Mouse (Mus musculus): ENCODE data around the gene Cdc40. TPM values are rescaled to one million over a fixed set of nuclear protein-coding genes. Genes with fewer than 3 reads are reported as not detected.

Cdc40 gene
- total and polyA plus RNA-seq, 2 experiments from 2014 or later: 18.0 to 19.0 TPM

DNA sequence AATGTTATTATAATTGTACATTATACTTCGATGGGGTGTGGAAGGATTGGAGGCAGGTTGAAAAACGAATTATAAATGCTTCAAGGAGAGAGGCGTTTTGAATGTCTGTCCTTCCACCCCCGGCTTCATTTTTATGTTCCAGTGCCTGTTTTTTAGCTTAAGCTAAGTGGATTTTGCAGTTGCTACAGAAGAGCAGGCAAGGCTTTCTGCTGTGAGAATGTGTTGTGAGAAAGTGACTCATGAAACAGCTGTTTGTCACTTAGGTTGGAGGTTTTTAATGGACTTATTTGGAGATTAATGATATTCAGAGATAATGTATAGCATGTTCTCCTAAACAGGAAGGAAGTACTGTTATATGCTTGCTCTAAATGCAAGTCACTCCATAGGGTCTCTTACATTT is 6.0 kb upstream of the Cdc40 start:
- no peak overlapping the region for H3K9ac ChIP-seq (replicated peaks; ENCODE audit: low read depth, low read length)
- whole genome bisulfite sequencing: 71% methylated on average over 4 of the region's 4 CpGs
- no peak overlapping the region for H3K27ac ChIP-seq (ENCODE audit: low read depth)
- H3K36me3 ChIP-seq (replicated peaks; ENCODE audit: control insufficient read depth, insufficient read depth, low read length): no peaks in the 10 kb centered on the region
- no peak for ATAC-seq (ENCODE audit: insufficient read depth, low read depth)
- H3K4me2 ChIP-seq (ENCODE audit: low read depth, low read length): no peak overlapping the region
- no peaks in the 10 kb centered on the region for H3K27me3 ChIP-seq (ENCODE audit: control insufficient read depth, insufficient read depth, low read length)
- no peaks in the 10 kb centered on the region for H3K4me1 ChIP-seq (ENCODE audit: control insufficient read depth, insufficient read depth)
- H3K4me3 ChIP-seq (ENCODE audit: low read depth, low read length): no peak overlapping the region
- TF ChIP-seq CTCF (IDR thresholded peaks at IDR 0.05; ENCODE audit: low read depth) (no peak), EP300 (IDR thresholded peaks at IDR 0.05; ENCODE audit: low read depth) (no peak)
- DNase-seq (ENCODE audit: low spot score): no peak
- no peaks in the 10 kb centered on the region for H3K9me3 ChIP-seq (replicated peaks; ENCODE audit: control insufficient read depth, low read length)

DNA sequence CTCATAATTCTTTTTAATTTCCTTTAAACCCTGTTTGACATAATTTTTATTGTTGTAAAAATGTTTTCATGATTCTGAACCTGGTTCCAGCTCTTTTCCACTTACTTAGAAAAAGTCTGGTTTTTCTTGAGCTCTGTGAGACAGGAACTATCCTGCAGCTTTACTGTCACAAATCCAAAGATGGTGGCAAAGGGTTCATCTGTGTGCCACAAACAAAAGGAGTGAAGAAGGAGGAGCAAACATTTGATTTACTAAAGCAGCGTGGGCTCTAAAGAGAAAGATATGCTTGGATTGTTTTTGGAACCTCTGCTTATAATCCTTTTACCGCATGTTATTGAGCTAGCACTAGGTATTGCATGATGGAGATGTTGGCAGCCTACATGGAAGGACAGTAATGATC is 4.2 kb upstream of the Cdc40 start:
- ATAC-seq (ENCODE audit: insufficient read depth, low read depth) (no peak), DNase-seq (ENCODE audit: low spot score) (no peak)
- no peak overlapping the region for H3K9ac ChIP-seq (replicated peaks; ENCODE audit: low read depth, low read length)
- H3K4me3 ChIP-seq (ENCODE audit: low read depth, low read length): no peak overlapping the region
- H3K27me3 ChIP-seq (ENCODE audit: control insufficient read depth, insufficient read depth, low read length): no peaks in the 10 kb centered on the region
- no peaks in the 10 kb centered on the region for H3K36me3 ChIP-seq (replicated peaks; ENCODE audit: control insufficient read depth, insufficient read depth, low read length)
- no peaks in the 10 kb centered on the region for H3K9me3 ChIP-seq (replicated peaks; ENCODE audit: control insufficient read depth, low read length)
- H3K27ac ChIP-seq (ENCODE audit: low read depth): no peak overlapping the region
- no peaks in the 10 kb centered on the region for H3K4me1 ChIP-seq (ENCODE audit: control insufficient read depth, insufficient read depth)
- TF ChIP-seq EP300 (IDR thresholded peaks at IDR 0.05; ENCODE audit: low read depth) (no peak), CTCF (IDR thresholded peaks at IDR 0.05; ENCODE audit: low read depth) (no peak)
- no peak overlapping the region for H3K4me2 ChIP-seq (ENCODE audit: low read depth, low read length)
- WGBS: 81% methylated on average over 2 of the region's 2 CpGs

DNA sequence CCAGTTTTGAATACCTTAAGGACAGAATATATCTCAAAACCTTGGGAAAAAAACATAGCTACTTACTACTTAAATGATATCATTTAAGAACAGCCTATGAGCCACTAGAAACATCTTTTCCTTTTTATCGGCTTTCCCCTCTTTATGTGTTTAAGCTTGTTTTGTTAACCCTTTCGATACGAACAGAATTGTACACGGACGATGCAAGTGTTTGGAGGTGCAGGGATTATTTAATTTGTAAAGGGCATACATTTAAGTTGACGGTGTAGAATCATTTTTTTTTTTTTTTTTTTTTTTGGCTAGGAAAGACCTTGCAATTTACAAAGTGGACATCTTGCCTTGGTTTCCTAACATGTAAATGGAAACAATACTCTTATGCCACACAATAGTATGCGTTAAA is 2.3 kb upstream of the Cdc40 start:
- Histone ChIP-seq H3K36me3 (replicated peaks; ENCODE audit: control insufficient read depth, insufficient read depth, low read length) (no peaks in the 10 kb centered on the region), H3K9ac (replicated peaks; ENCODE audit: low read depth, low read length) (no peak overlapping the region), H3K27me3 (ENCODE audit: control insufficient read depth, insufficient read depth, low read length) (no peaks in the 10 kb centered on the region), H3K4me1 (ENCODE audit: control insufficient read depth, insufficient read depth) (peaks cover 8% of the 10 kb centered on the region), H3K4me2 (ENCODE audit: low read depth, low read length) (no peak overlapping the region), H3K27ac (ENCODE audit: low read depth) (no peak overlapping the region), H3K9me3 (replicated peaks; ENCODE audit: control insufficient read depth, low read length) (no peaks in the 10 kb centered on the region), H3K4me3 (ENCODE audit: low read depth, low read length) (no peak overlapping the region)
- DNase-seq (ENCODE audit: low spot score): no peak
- TF ChIP-seq CTCF (IDR thresholded peaks at IDR 0.05; ENCODE audit: low read depth) (no peak), EP300 (IDR thresholded peaks at IDR 0.05; ENCODE audit: low read depth) (no peak)
- WGBS: 87% methylated on average over 7 of the region's 7 CpGs
- ATAC-seq (ENCODE audit: insufficient read depth, low read depth): no peak

DNA sequence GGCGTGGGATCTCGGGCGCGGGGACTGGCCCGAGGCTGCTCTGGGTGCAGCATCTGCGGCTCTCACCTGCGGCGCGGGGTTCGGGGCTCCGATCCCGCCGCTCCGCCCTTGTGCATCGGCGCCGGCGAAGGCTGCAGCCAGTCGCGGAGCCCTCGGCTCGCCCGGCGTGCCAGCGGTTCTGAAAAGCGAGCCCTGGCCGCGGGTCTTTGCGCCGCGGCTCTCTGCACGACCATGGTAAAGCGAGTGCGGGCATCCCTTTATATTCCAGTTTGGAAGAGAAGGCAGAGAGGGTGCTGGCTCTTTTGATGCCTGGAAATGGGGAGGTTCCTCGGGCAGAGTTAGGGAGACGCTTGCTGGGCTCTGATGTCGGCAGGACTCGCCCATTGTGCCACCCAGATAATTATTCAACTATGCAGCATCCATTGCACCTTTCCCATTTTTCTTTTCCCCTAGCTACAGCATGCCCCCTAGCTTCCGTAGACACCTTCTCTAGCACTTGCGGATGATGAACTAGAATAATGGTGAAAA is 1.2 kb upstream of the Cdc40 start:
- H3K27ac ChIP-seq (ENCODE audit: low read depth): peak overlapping the region; percentile 86; the same call in 1 of the 2 replicates
- peak; percentile 46 for DNase-seq (ENCODE audit: low spot score)
- peaks cover 11% of the 10 kb centered on the region for H3K4me1 ChIP-seq (ENCODE audit: control insufficient read depth, insufficient read depth)
- peak; percentile 81 for TF ChIP-seq CTCF (IDR thresholded peaks at IDR 0.05; ENCODE audit: low read depth)
- no peak for TF ChIP-seq EP300 (IDR thresholded peaks at IDR 0.05; ENCODE audit: low read depth)
- no peaks in the 10 kb centered on the region for H3K36me3 ChIP-seq (replicated peaks; ENCODE audit: control insufficient read depth, insufficient read depth, low read length)
- H3K27me3 ChIP-seq (ENCODE audit: control insufficient read depth, insufficient read depth, low read length): no peaks in the 10 kb centered on the region
- WGBS: under 1% methylated on average over 34 of the region's 40 CpGs
- H3K4me2 ChIP-seq (ENCODE audit: low read depth, low read length): peak overlapping the region; percentile 99
- no peaks in the 10 kb centered on the region for H3K9me3 ChIP-seq (replicated peaks; ENCODE audit: control insufficient read depth, low read length)
- ATAC-seq (ENCODE audit: insufficient read depth, low read depth): no peak; the same call in 1 of the 2 replicates
- H3K9ac ChIP-seq (replicated peaks; ENCODE audit: low read depth, low read length): peak overlapping the region; percentile 63
- H3K4me3 ChIP-seq (ENCODE audit: low read depth, low read length): peak overlapping the region; percentile 76

DNA sequence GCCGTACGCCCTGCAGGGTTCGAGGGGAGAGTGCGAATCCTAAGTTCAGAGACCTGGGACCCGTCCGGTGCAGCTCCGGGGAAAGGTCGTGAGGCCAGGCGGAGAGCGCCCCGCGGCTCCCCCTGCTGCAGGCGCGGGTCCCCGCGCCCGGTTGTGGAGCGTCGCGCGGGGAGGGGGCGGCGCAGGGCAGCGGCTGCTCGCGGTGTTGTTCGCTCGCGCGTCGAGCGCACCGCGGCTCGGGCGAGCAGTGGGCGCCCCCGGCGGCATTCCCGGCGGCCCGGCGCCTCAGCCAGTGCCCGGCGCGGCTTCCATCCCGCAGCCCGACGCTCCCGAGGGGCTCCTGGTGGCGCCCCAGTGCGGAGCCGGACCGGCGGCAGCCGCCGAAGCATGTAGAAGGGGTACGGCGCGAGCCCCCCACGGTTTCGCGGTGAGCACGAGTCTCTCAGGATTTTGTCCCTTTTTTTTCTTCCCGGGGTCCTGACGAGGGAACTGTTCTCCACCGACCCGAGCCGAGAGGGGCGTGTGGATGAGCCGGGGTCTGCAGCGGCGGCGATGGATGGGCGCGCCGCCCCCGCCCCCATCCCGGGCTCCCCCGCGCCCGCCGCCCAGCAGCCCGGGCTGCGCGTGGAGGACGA is 650 bp upstream of the Cdc40 start:
- H3K4me1 ChIP-seq (ENCODE audit: control insufficient read depth, insufficient read depth): peaks cover 15% of the 10 kb centered on the region
- peak overlapping the region; percentile 76 for H3K4me3 ChIP-seq (ENCODE audit: low read depth, low read length)
- no peak for TF ChIP-seq CTCF (IDR thresholded peaks at IDR 0.05; ENCODE audit: low read depth)
- no peaks in the 10 kb centered on the region for H3K27me3 ChIP-seq (ENCODE audit: control insufficient read depth, insufficient read depth, low read length)
- peak overlapping the region; percentile 86 for H3K27ac ChIP-seq (ENCODE audit: low read depth)
- H3K9me3 ChIP-seq (replicated peaks; ENCODE audit: control insufficient read depth, low read length): no peaks in the 10 kb centered on the region
- peak overlapping the region; percentile 63 for H3K9ac ChIP-seq (replicated peaks; ENCODE audit: low read depth, low read length)
- ATAC-seq (ENCODE audit: insufficient read depth, low read depth) (peak; percentile 79), DNase-seq (ENCODE audit: low spot score) (peak; percentile 67)
- H3K36me3 ChIP-seq (replicated peaks; ENCODE audit: control insufficient read depth, insufficient read depth, low read length): no peaks in the 10 kb centered on the region
- H3K4me2 ChIP-seq (ENCODE audit: low read depth, low read length): peak overlapping the region; percentile 99
- under 1% methylated on average over 72 of the region's 87 CpGs for WGBS

DNA sequence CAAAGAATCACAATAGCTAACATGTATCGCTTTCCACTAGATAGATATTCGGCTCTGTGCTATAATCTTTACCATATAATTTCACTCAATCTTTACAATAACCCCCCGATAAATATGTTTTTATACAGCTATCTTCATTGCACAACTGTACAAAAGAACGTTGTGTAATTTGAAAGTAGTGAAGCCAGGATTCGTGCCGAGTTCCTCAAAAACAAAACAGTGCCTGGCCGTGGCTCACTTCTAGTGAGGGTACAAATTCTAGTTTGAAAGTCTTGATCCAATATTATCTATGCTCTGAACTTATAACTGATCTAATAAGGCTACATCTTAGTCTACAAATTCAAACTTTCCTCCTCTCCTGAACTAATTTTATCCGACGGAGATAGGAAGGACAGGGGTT is 778 bp downstream of the Cdc40 start:
- Histone ChIP-seq H3K27ac (ENCODE audit: low read depth) (peak overlapping the region; percentile 69), H3K4me1 (ENCODE audit: control insufficient read depth, insufficient read depth) (peaks cover 20% of the 10 kb centered on the region), H3K27me3 (ENCODE audit: control insufficient read depth, insufficient read depth, low read length) (no peaks in the 10 kb centered on the region), H3K4me2 (ENCODE audit: low read depth, low read length) (peak overlapping the region; percentile 99), H3K4me3 (ENCODE audit: low read depth, low read length) (peak overlapping the region; percentile 76), H3K9me3 (replicated peaks; ENCODE audit: control insufficient read depth, low read length) (no peaks in the 10 kb centered on the region), H3K9ac (replicated peaks; ENCODE audit: low read depth, low read length) (peak overlapping the region; percentile 79), H3K36me3 (replicated peaks; ENCODE audit: control insufficient read depth, insufficient read depth, low read length) (no peaks in the 10 kb centered on the region)
- 9% methylated on average over 9 of the region's 9 CpGs for WGBS
- DNase-seq (ENCODE audit: low spot score): no peak
- TF ChIP-seq CTCF (IDR thresholded peaks at IDR 0.05; ENCODE audit: low read depth): no peak
- ATAC-seq (ENCODE audit: insufficient read depth, low read depth): no peak

All from heart, postnatal 0 days (tissue).